Mouse (Mus musculus): ENCODE measurements around the gene Pdcd5.

The Pdcd5 gene

DNA sequence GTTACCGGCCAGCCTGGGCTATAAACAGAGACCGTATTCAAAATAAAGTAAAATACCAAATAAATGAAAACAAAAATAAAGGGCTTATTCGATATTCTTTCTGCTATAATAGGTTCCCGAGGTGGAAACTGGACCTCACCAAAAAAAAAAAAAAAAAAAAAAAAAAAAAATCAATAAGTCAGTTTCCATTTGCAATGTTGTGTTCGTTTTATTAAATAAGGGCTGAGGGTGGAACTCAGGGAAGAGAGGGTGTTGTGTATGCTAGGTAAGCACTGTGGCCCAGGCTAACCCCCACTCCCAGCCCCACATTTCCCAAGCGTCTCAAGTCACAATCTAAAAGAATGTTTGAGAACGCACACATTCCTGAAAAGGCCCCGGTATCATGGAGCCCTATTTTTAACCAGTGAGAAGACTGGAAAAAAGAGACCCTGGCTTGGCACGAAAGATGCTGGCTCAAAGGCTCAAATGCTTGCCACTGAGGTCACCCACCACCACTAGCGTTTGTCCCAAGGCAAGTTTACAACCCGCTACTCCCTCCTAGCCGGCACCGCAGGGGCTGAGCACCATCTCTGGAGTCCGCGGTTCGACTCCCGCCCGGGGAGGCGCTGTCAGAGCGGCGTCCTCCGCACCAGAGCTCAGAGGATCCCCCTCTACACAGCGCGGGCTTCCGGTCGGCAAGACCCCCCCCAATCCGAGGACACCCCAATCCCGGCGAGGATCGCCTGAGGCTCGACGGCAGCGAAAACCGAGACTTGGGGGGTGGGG is 822 bp downstream of the Pdcd5 start:
- DNase-seq (ENCODE audit: low spot score in 2 of 2), result no peak

- DNase-seq (ENCODE audit: low spot score in 2 of 2), result no peak
Measured at GRCm38 (mm10) chr7:35640072-35640471, 7.2 kb downstream of the Pdcd5 start.

GRCm38 (mm10) chr7:35636874-35637273 is 10.4 kb downstream of the Pdcd5 start:
- DNase-seq (ENCODE audit: low spot score in 2 of 2), result peak in 1 of 2 experiments; percentile 50

GRCm38 (mm10) chr7:35636229-35636628 is 11.1 kb downstream of the Pdcd5 start:
- peak in 1 of 2 experiments; percentile 37 for DNase-seq (ENCODE audit: low spot score in 2 of 2)

DNA sequence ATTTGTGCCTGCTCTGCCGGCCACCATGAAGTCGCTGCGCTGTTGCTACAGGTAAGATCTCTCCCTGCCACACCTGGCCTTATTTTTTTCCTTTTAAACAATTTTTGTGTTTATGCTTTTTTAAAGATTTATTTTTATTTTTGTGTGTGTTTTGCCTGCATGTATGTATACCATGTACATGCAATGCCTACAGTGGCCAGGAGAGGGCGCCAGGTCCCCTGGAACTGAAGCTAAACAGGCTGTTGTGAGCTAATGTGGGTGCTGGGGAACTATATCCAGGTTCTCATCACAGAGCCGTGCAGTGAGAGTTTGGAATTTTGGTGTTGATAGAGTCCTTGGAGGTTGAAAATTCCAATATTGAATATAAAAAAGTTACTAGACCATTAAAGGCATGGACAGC is 18.8 kb downstream of the Pdcd5 start:
- no peak for DNase-seq (ENCODE audit: low spot score in 2 of 2)

DNA sequence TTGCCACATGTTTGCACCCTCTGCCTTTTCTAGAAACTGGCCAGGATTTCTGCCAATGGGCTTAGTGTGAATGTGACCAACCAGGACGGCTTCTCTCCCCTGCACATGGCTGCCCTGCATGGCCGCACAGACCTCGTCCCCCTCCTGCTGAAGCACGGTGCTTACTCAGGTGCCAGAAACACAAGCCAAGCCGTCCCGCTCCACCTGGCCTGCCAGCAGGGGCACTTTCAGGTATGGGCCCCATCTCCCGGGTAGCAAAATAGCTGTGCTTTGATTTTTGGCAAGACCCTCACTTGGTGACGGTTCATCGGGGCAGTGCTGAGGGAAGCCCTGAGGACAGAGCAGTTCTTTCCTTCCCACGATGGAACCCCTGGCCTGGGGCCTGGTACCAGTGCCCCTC is 19.9 kb downstream of the Pdcd5 start:
- no peak for DNase-seq (ENCODE audit: low spot score in 2 of 2)

GRCm38 (mm10) chr7:35626038-35626437 is 21.3 kb downstream of the Pdcd5 start:
- no peak for DNase-seq (ENCODE audit: low spot score in 2 of 2)

DNA sequence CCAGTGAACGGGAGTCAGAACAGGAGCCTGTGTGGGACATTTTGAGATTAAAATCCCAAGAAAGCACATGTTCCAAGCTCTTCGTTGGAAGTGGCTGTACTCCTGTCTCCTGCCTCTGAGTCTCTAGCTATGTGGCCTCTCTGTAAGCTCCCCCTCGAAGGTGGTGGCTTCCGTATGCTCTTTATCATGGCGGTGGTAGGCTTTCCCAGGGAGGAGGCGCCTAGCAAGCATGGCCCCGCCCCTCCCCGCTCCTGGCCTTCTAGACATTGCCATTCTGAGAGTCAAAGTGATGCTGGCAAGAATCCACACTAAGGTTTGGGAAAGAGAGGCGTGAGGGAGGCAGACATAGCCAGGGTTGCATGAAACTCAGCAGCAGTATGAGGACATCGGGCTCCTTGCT is 24.7 kb downstream of the Pdcd5 start:
- DNase-seq (ENCODE audit: low spot score in 2 of 2), result no peak

GRCm38 (mm10) chr7:35617513-35617912 is 29.8 kb downstream of the Pdcd5 start:
- DNase-seq (ENCODE audit: low spot score in 2 of 2), result no peak

DNA sequence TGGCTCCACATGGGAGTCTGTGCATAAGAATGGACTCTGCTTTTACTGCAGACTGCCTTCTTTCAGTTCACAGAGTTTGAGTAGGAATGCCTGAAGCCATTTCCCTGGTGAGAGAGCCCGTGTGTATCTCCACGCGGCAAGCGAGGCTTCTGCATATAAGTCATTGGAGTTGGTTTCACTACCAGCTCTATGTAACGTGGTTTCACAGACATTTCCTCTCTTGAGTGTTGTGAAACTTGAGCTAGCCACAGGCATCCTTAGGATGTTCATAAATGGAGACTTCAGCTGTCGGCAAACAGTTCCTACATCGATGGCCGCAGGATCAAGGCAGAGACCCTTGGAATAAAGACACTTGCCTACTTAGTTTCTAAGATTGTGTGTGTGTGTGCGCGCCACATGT is 38.1 kb downstream of the Pdcd5 start:
- DNase-seq (ENCODE audit: low spot score in 2 of 2), result no peak

- DNase-seq (ENCODE audit: low spot score in 2 of 2), result no peak
Measured at GRCm38 (mm10) chr7:35606816-35607215, 40.5 kb downstream of the Pdcd5 start.

DNA sequence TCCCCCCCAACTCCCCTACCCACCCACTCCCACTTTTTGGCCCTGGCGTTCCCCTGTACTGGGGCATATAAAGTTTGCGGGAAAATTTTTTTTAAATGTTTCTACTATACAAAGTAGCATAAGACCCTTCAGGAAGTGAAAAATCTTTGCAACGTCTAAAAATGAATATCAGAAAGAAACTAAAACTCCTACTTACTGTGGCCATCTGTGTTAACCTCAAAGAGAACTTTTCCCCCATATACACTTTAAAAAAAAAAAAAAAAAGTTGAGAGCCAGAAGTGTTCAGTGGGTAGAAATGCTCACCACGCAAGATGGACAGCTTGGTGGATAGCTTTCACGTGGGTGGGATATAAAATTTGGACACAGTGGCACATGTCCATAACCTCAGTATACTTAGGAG is 44.6 kb downstream of the Pdcd5 start:
- no peak for DNase-seq (ENCODE audit: low spot score in 2 of 2)

- DNase-seq (ENCODE audit: low spot score in 2 of 2), result no peak
Measured at GRCm38 (mm10) chr7:35601106-35601505, 46.2 kb downstream of the Pdcd5 start.

- no peak for DNase-seq (ENCODE audit: low spot score in 2 of 2)
Measured at GRCm38 (mm10) chr7:35600031-35600430, 47.3 kb downstream of the Pdcd5 start.

DNA sequence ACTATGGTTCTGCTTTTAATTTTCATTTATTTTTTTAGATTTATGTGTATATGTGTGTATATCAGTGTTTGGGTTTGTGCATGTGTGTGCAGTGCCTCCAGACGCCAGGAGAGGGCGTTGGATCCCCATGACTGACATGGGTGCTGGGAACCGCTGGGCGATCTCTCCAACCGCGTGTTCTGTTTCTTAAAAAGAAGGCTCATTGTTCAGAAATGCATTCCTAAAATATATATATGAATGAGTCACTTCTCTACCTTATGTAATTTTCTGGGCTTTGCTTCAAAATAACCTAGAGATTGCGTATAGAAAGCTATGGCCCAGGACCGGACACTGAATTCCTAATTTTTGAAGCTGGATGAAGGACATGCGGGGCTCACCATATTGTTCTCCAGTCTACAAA is 47.8 kb downstream of the Pdcd5 start:
- peak in 1 of 2 experiments; percentile 23 for DNase-seq (ENCODE audit: low spot score in 2 of 2)

DNA sequence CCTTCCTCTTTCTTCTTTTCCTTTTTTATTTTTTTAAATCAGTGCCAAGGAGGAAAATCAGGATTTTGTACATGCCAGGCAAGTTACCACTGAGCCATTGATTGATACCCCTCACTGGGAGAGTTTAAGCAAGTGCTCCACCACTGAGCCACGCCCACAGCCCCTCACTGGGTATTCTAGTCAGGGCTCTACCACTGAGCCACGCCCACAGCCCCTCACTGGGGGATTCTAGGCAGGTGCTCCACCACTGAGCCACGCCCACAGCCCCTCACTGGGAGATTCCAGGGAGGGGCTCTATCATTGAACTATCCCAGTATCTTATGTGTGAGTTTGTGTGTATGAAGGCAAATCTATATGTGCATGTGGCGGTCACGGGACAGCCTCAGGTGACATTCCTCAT is 53.0 kb downstream of the Pdcd5 start:
- no peak for DNase-seq (ENCODE audit: low spot score in 2 of 2)

All from frontal cortex, postnatal 36 days (tissue).